Mouse (Mus musculus): ENCODE data around the gene Prom2. TPM values are rescaled to one million over a fixed set of nuclear protein-coding genes. Genes with fewer than 3 reads are reported as not detected.

Prom2 gene
- polyA plus RNA-seq, 1 experiment = 3.3 TPM

GRCm38 (mm10) chr2:127559070-127559966 is 18.1 kb upstream of the Prom2 start:
- TF ChIP-seq CTCF (IDR thresholded peaks at IDR 0.05; ENCODE audit: borderline replicate concordance, insufficient read depth, low read depth, low read length) (peak; percentile 93), POLR2A (IDR thresholded peaks at IDR 0.05; ENCODE audit: borderline replicate concordance, insufficient read depth, low read length) (no peak)
- no peaks in the 10 kb centered on the region for H3K27me3 ChIP-seq (ENCODE audit: control insufficient read depth, insufficient read depth, low read length)
- H3K4me3 ChIP-seq (replicated peaks; ENCODE audit: insufficient read depth, low read depth, low read length) = no peak overlapping the region
- WGBS = 7% methylated on average over 18 of the region's 18 CpGs
- H3K4me1 ChIP-seq (ENCODE audit: control insufficient read depth, insufficient read depth, low read length) = peaks cover 3% of the 10 kb centered on the region; the same call in 1 of the 2 replicates
- DNase-seq = peak; percentile 83 to 89
- no peak overlapping the region for H3K27ac ChIP-seq (ENCODE audit: insufficient read depth, low read length)

GRCm38 (mm10) chr2:127551078-127551477 is 9.8 kb upstream of the Prom2 start:
- peak; percentile 83 to 89 for DNase-seq
- TF ChIP-seq POLR2A (IDR thresholded peaks at IDR 0.05; ENCODE audit: borderline replicate concordance, insufficient read depth, low read length) = no peak
- TF ChIP-seq CTCF (IDR thresholded peaks at IDR 0.05; ENCODE audit: borderline replicate concordance, insufficient read depth, low read depth, low read length) = peak; percentile 87
- 38% methylated on average over 5 of the region's 5 CpGs for WGBS

GRCm38 (mm10) chr2:127550446-127550845 is 9.2 kb upstream of the Prom2 start:
- 0 out of 2 replicates have a peak overlapping the region, but pooled peaks have one; percentile 12 for H3K27ac ChIP-seq (ENCODE audit: insufficient read depth, low read length)
- TF ChIP-seq CTCF (IDR thresholded peaks at IDR 0.05; ENCODE audit: borderline replicate concordance, insufficient read depth, low read depth, low read length) = no peak
- TF ChIP-seq POLR2A (IDR thresholded peaks at IDR 0.05; ENCODE audit: borderline replicate concordance, insufficient read depth, low read length) = no peak

More at GRCm38 (mm10) chr2:127551078-127551477, 9.8 kb upstream of the Prom2 start:
- no peaks in the 10 kb centered on the region for H3K27me3 ChIP-seq (ENCODE audit: control insufficient read depth, insufficient read depth, low read length)
- peaks cover 13% of the 10 kb centered on the region; the same call in 1 of the 2 replicates for H3K4me1 ChIP-seq (ENCODE audit: control insufficient read depth, insufficient read depth, low read length)
- no peak overlapping the region for H3K4me3 ChIP-seq (replicated peaks; ENCODE audit: insufficient read depth, low read depth, low read length)
- H3K27ac ChIP-seq (ENCODE audit: insufficient read depth, low read length) = 0 out of 2 replicates have a peak overlapping the region, but pooled peaks have one; percentile 12

GRCm38 (mm10) chr2:127549711-127550110 is 8.4 kb upstream of the Prom2 start:
- no peak overlapping the region for H3K4me3 ChIP-seq (replicated peaks; ENCODE audit: insufficient read depth, low read depth, low read length)
- no peak overlapping the region for H3K27ac ChIP-seq (ENCODE audit: insufficient read depth, low read length)
- TF ChIP-seq CTCF (IDR thresholded peaks at IDR 0.05; ENCODE audit: borderline replicate concordance, insufficient read depth, low read depth, low read length) = no peak
- no peak for TF ChIP-seq POLR2A (IDR thresholded peaks at IDR 0.05; ENCODE audit: borderline replicate concordance, insufficient read depth, low read length)
- H3K27me3 ChIP-seq (ENCODE audit: control insufficient read depth, insufficient read depth, low read length) = no peaks in the 10 kb centered on the region
- DNase-seq = peak in 1 of 2 experiments; percentile 11
- H3K4me1 ChIP-seq (ENCODE audit: control insufficient read depth, insufficient read depth, low read length) = peaks cover 13% of the 10 kb centered on the region; the same call in 1 of the 2 replicates

More at GRCm38 (mm10) chr2:127550446-127550845, 9.2 kb upstream of the Prom2 start:
- peak; percentile 42 to 67 for DNase-seq
- H3K4me3 ChIP-seq (replicated peaks; ENCODE audit: insufficient read depth, low read depth, low read length) = no peak overlapping the region
- peaks cover 13% of the 10 kb centered on the region; the same call in 1 of the 2 replicates for H3K4me1 ChIP-seq (ENCODE audit: control insufficient read depth, insufficient read depth, low read length)
- H3K27me3 ChIP-seq (ENCODE audit: control insufficient read depth, insufficient read depth, low read length) = no peaks in the 10 kb centered on the region
- 26% methylated on average over 1 of the region's 1 CpGs for WGBS

- DNase-seq = no peak
- no peak overlapping the region for H3K27ac ChIP-seq (ENCODE audit: insufficient read depth, low read length)
- peaks cover 13% of the 10 kb centered on the region; the same call in 1 of the 2 replicates for H3K4me1 ChIP-seq (ENCODE audit: control insufficient read depth, insufficient read depth, low read length)
- H3K27me3 ChIP-seq (ENCODE audit: control insufficient read depth, insufficient read depth, low read length) = no peaks in the 10 kb centered on the region
- no peak overlapping the region for H3K4me3 ChIP-seq (replicated peaks; ENCODE audit: insufficient read depth, low read depth, low read length)
- 87% methylated on average over 5 of the region's 5 CpGs for WGBS
- TF ChIP-seq POLR2A (IDR thresholded peaks at IDR 0.05; ENCODE audit: borderline replicate concordance, insufficient read depth, low read length) (no peak), CTCF (IDR thresholded peaks at IDR 0.05; ENCODE audit: borderline replicate concordance, insufficient read depth, low read depth, low read length) (no peak)
Measured at GRCm38 (mm10) chr2:127548342-127549074, 7.2 kb upstream of the Prom2 start.

- 20% methylated on average over 2 of the region's 2 CpGs for WGBS
- TF ChIP-seq POLR2A (IDR thresholded peaks at IDR 0.05; ENCODE audit: borderline replicate concordance, insufficient read depth, low read length) (no peak), CTCF (IDR thresholded peaks at IDR 0.05; ENCODE audit: borderline replicate concordance, insufficient read depth, low read depth, low read length) (no peak)
- H3K4me1 ChIP-seq (ENCODE audit: control insufficient read depth, insufficient read depth, low read length) = peaks cover 39% of the 10 kb centered on the region
- peak; percentile 42 to 55 for DNase-seq
- H3K27me3 ChIP-seq (ENCODE audit: control insufficient read depth, insufficient read depth, low read length) = no peaks in the 10 kb centered on the region
- H3K4me3 ChIP-seq (replicated peaks; ENCODE audit: insufficient read depth, low read depth, low read length) = no peak overlapping the region
- peak overlapping the region; percentile 14 for H3K27ac ChIP-seq (ENCODE audit: insufficient read depth, low read length)
Measured at GRCm38 (mm10) chr2:127541697-127542096, 430 bp upstream of the Prom2 start.

- TF ChIP-seq POLR2A (IDR thresholded peaks at IDR 0.05; ENCODE audit: borderline replicate concordance, insufficient read depth, low read length) = no peak
- TF ChIP-seq CTCF (IDR thresholded peaks at IDR 0.05; ENCODE audit: borderline replicate concordance, insufficient read depth, low read depth, low read length) = peak; percentile 70
- H3K27ac ChIP-seq (ENCODE audit: insufficient read depth, low read length) = no peak overlapping the region
- H3K4me1 ChIP-seq (ENCODE audit: control insufficient read depth, insufficient read depth, low read length) = peaks cover 45% of the 10 kb centered on the region
- H3K27me3 ChIP-seq (ENCODE audit: control insufficient read depth, insufficient read depth, low read length) = no peaks in the 10 kb centered on the region
- H3K4me3 ChIP-seq (replicated peaks; ENCODE audit: insufficient read depth, low read depth, low read length) = no peak overlapping the region
- WGBS = 56% methylated on average over 4 of the region's 4 CpGs
- DNase-seq = peak; percentile 59 to 66
Measured at GRCm38 (mm10) chr2:127539494-127539893, 1.8 kb downstream of the Prom2 start.
